Mouse (Mus musculus) embryonic facial prominence, embryonic 14.5 days (tissue): ENCODE measurements around the gene Maml3. TPM values are rescaled to one million over a fixed set of nuclear protein-coding genes. Genes with fewer than 3 reads are reported as not detected.
A peak's percentile ranks its signal among the peaks of the same experiment; 100 is the strongest.

Source experiments
- ATAC-seq: fragments of 200-750 bp; cut with Nextera tagmentation; 2 replicates; pipeline ENCODE4 v1.8.0; 2017; ENCODE audit warnings: low read depth, moderate number of reproducible peaks, moderate TSS enrichment
- DNase-seq: peaks from one replicate; pipeline ENCODE4 v3.0.0-alpha.2; 2015; ENCODE audit warnings: low spot score
- H3K27ac ChIP-seq: fragments of 300-500 bp; sonication (generic); replicated peaks from 2 replicates; pipeline ENCODE4 v1.5.1; 2014; ENCODE audit warnings: low read depth, mild to moderate bottlenecking, low read length, moderate library complexity
- H3K27me3 ChIP-seq: fragments of 300-500 bp; sonication (generic); replicated peaks from 2 replicates; pipeline ENCODE4 v1.6.1; 2014; ENCODE audit warnings: low read length; ENCODE audit not compliant: control insufficient read depth, insufficient read depth
- H3K36me3 ChIP-seq: fragments of 300-500 bp; sonication (generic); 2 replicates; pipeline ENCODE4 v1.6.1; 2014; ENCODE audit warnings: low read length, mixed read lengths; ENCODE audit not compliant: control insufficient read depth, insufficient read depth
- H3K4me1 ChIP-seq: fragments of 300-500 bp; sonication (generic); 2 replicates; pipeline ENCODE4 v1.6.1; 2014; ENCODE audit warnings: antibody characterized with exemption, low read length; ENCODE audit not compliant: control insufficient read depth, insufficient read depth
- H3K4me2 ChIP-seq: fragments of 300-500 bp; sonication (generic); 2 replicates; pipeline ENCODE4 v1.6.1; 2014; ENCODE audit warnings: low read depth, mild to moderate bottlenecking, low read length, moderate library complexity, mixed read lengths
- H3K4me3 ChIP-seq: fragments of 300-500 bp; sonication (generic); 2 replicates; pipeline ENCODE4 v1.5.1; 2014; ENCODE audit warnings: low read depth, mild to moderate bottlenecking, low read length
- H3K9ac ChIP-seq: fragments of 300-500 bp; sonication (generic); 2 replicates; pipeline ENCODE4 v1.6.1; 2014; ENCODE audit warnings: low read depth, mild to moderate bottlenecking, low read length, moderate library complexity, mixed read lengths
- H3K9me3 ChIP-seq: fragments of 300-500 bp; sonication (generic); 2 replicates; pipeline ENCODE4 v1.6.1; 2016; ENCODE audit warnings: low read length; ENCODE audit not compliant: control insufficient read depth
- WGBS: fragments of 180-500 bp; shearing (Covaris S2); extraction: QIAGEN DNeasy Blood & Tissue Kit; methylation state at CpG from one replicate; pipeline ENCODE4 v1.1.7; 2014; 5-methylcytosine and 5-hydroxymethylcytosine counted together
- polyA plus RNA-seq: library from polyadenylated mRNA; unstranded; fragments of >200 nt; fragmentation: Nextera tagmentation; extraction: Ambion mirVana; gene quantifications from 2 replicates; pipeline ENCODE4 v1.2.1, GENCODE M21; 2014

The Maml3 gene
- polyA plus RNA-seq, 1 experiment from 2014 or later, result 4.8 TPM

DNA sequence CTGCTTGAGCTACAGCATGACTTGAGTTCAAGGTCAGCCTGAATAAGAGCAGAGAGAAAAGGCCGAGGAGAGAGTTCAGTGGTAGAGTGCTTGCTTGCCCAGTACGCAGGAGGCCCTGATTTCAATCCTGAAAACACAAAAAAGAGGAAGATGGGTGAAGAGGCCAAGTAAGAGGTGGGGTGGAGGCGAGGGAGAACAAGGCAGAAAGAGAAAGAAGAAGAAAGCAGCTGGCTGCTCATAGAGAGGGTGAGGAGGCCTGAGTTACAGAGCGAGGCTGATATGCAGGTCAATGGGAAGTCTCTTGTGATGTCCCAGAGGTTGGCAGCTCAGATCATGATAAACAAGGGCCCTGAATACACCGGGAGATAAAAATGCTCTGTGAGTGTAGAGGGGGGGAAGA lies 165.8 kb downstream of the Maml3 start:
- Histone ChIP-seq H3K9ac (no peak overlapping the region), H3K27ac (no peak overlapping the region), H3K36me3 (no peaks in the 10 kb centered on the region), H3K27me3 (no peaks in the 10 kb centered on the region), H3K4me1 (no peaks in the 10 kb centered on the region), H3K4me2 (no peak overlapping the region), H3K4me3 (no peak overlapping the region), H3K9me3 (no peaks in the 10 kb centered on the region)
- no peak for DNase-seq
- ATAC-seq, result no peak
- WGBS, result 84% methylated on average over 5 of the region's 5 CpGs

DNA sequence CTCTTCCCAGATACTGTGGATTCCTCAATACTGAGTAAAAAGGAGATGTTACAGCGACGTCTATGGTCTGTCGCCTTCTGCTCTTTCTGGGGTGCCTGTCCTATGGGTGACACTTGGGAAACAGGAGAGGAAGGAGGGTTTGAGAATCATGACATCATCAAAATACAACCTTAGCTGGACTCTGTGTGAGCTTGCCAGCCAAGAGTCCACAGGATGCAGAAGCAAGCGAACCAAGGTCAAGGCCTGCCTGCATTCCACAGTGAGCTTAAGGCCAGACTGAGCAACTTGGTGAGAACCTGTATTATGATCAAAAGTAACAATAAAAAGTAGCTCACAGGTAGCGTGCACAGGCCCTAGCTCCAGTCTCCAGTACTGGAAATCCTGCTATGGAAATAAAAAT lies 167.7 kb downstream of the Maml3 start:
- Histone ChIP-seq H3K9me3 (no peaks in the 10 kb centered on the region), H3K27ac (no peak overlapping the region), H3K4me1 (no peaks in the 10 kb centered on the region), H3K27me3 (no peaks in the 10 kb centered on the region), H3K9ac (no peak overlapping the region), H3K4me2 (no peak overlapping the region), H3K36me3 (no peaks in the 10 kb centered on the region), H3K4me3 (no peak overlapping the region)
- WGBS, result 90% methylated on average over 5 of the region's 5 CpGs
- DNase-seq (no peak), ATAC-seq (no peak)

DNA sequence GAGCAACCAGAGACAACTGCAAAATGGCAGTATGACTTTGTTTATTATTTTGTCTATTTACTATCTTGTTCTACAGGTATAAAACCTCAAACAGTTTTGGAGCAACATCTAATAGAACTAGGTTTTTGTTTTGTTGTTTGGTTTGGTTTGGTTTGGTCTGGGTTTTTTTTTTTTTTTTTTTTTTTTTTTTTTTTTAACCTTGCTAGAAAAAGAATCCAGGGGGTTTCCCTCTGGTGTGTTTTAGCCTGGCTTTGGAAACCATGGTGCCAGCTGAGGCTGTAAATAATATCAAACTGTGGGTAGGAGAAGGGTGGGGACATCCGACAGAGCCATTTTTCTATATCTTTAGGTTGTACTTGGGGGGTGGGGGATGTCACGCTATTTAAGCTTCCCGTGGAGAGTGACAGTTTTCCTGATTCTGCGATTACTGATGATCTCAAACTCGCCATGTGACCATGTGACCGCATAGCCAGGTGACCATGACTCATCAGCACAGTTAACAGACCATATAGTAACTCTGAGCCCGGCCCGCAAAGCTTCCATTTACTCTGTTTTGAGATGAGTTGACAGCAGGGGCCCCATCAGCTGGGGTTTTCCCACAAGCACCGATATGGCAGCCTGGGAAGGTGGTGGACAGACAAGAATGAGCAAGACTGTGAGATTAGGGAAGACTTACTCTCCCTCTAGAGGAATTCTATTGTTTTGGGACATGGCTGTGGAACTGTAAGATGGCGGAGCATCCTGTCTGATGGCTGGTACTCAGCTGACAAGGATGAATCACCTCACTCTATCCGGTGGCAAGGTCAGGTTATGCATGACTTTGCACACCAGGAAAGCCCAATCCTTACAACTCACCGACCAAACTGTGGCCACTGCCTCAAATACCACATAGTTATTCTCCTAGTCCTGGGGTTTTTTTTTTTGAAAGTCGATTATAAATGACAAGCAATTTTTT lies 170.1 kb downstream of the Maml3 start:
- H3K4me2 ChIP-seq, result no peak overlapping the region
- no peak overlapping the region for H3K9ac ChIP-seq
- H3K4me3 ChIP-seq, result no peak overlapping the region
- no peaks in the 10 kb centered on the region for H3K4me1 ChIP-seq
- H3K9me3 ChIP-seq, result no peaks in the 10 kb centered on the region
- H3K36me3 ChIP-seq, result no peaks in the 10 kb centered on the region
- no peak for ATAC-seq
- DNase-seq, result no peak
- H3K27me3 ChIP-seq, result no peaks in the 10 kb centered on the region
- H3K27ac ChIP-seq, result no peak overlapping the region
- 89% methylated on average over 13 of the region's 13 CpGs for WGBS

DNA sequence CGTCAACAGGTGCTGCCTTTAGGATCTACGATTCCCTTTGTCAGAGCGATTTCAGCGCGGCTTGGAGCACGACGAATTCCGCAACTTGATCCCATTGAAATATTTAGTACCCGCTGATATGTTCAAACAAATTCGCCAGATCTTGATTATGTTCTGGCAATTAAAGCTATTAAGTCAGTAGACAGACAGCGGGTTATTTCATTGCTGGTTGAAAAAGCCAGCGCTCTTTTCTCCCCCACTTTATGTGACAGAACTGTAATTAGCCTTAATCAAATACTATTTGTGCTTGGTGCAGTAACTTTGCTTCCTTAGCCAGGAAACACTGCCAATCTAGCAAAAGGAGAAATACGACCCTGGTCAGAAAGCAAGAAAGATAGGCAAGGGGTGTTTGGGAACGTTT lies 176.7 kb downstream of the Maml3 start:
- 50% methylated on average over 14 of the region's 14 CpGs for WGBS
- no peaks in the 10 kb centered on the region for H3K27me3 ChIP-seq
- H3K9me3 ChIP-seq, result no peaks in the 10 kb centered on the region
- DNase-seq, result no peak
- H3K9ac ChIP-seq, result no peak overlapping the region
- H3K36me3 ChIP-seq, result no peaks in the 10 kb centered on the region
- peak overlapping the region; percentile 32 for H3K4me2 ChIP-seq
- no peak overlapping the region for H3K27ac ChIP-seq
- no peak overlapping the region for H3K4me3 ChIP-seq
- ATAC-seq, result no peak
- H3K4me1 ChIP-seq, result peaks cover 4% of the 10 kb centered on the region; the same call in 1 of the 2 replicates

DNA sequence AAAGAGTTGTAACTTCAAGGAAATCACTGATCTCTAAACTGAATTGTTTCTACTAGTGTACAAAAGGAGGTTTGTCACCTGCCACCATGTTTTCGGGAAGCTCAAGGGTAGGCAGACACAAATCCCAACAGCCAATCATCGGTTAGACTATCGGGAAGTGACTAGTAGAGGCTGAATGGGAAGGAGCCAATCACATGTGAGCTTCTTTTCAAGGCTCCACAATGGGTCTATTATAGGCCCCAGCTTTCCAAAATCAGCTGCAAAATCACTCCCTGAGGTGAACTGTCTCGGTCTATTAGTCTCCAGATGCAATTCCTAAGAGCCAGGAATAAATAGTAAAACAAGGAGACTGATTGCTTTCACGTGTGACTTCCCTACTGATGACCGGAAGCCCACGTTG lies 177.3 kb downstream of the Maml3 start:
- Histone ChIP-seq H3K4me1 (peaks cover 4% of the 10 kb centered on the region; the same call in 1 of the 2 replicates), H3K9ac (0 out of 2 replicates have a peak overlapping the region, but pooled peaks have one; percentile 8), H3K4me3 (no peak overlapping the region), H3K27me3 (no peaks in the 10 kb centered on the region), H3K9me3 (no peaks in the 10 kb centered on the region), H3K36me3 (no peaks in the 10 kb centered on the region), H3K4me2 (peak overlapping the region; percentile 32), H3K27ac (no peak overlapping the region)
- ATAC-seq (no peak), DNase-seq (no peak)
- WGBS, result 44% methylated on average over 7 of the region's 7 CpGs

DNA sequence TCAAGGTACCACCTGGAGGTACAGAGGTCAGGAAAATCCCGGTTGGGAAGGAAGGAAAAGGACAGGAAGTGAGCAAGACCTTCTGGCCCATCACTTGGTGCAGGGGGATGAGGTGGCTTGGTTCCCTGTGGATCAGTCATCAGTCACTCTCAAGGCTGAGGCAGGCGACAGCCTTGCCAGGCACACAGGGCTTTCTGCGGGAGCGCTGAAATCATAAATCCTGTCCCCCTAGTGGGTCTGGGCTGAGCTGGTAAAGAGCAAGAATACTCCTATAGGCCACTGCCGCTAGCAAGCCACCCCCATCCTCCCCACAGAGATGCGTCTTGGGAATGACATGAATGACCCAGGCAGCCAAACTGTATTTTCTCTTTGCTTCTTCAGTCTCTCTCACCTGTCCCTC lies 177.8 kb downstream of the Maml3 start:
- no peaks in the 10 kb centered on the region for H3K36me3 ChIP-seq
- H3K4me2 ChIP-seq, result no peak overlapping the region
- peaks cover 4% of the 10 kb centered on the region; the same call in 1 of the 2 replicates for H3K4me1 ChIP-seq
- H3K27me3 ChIP-seq, result no peaks in the 10 kb centered on the region
- DNase-seq, result no peak
- 57% methylated on average over 6 of the region's 6 CpGs for WGBS
- no peak overlapping the region for H3K9ac ChIP-seq
- no peaks in the 10 kb centered on the region for H3K9me3 ChIP-seq
- ATAC-seq, result no peak
- H3K27ac ChIP-seq, result peak overlapping the region; percentile 42; the same call in 1 of the 2 replicates
- no peak overlapping the region for H3K4me3 ChIP-seq

DNA sequence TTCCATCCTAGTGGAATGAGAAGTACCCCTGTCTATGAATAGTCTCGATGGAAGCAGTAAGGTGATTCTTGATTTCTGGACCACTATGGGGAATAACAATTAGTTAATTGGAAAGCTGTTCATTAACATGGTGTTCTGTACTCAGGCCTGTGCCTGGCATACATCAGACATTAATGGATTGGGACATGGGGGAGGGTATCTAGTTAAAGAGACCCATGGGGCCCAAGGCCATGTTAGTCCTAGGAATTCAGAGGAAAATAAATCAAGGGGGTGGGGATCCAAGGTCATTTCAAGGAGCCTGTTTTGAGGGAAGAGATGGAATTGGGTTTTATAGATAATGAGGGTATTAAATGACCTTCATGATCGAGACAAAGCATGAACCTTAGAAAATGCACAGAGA lies 179.1 kb downstream of the Maml3 start:
- 62% methylated on average over 2 of the region's 2 CpGs for WGBS
- no peaks in the 10 kb centered on the region for H3K9me3 ChIP-seq
- H3K36me3 ChIP-seq, result no peaks in the 10 kb centered on the region
- no peak overlapping the region for H3K4me3 ChIP-seq
- no peak for ATAC-seq
- no peak overlapping the region for H3K27ac ChIP-seq
- H3K4me1 ChIP-seq, result peaks cover 4% of the 10 kb centered on the region; the same call in 1 of the 2 replicates
- H3K27me3 ChIP-seq, result no peaks in the 10 kb centered on the region
- DNase-seq, result no peak
- no peak overlapping the region for H3K9ac ChIP-seq
- no peak overlapping the region for H3K4me2 ChIP-seq

DNA sequence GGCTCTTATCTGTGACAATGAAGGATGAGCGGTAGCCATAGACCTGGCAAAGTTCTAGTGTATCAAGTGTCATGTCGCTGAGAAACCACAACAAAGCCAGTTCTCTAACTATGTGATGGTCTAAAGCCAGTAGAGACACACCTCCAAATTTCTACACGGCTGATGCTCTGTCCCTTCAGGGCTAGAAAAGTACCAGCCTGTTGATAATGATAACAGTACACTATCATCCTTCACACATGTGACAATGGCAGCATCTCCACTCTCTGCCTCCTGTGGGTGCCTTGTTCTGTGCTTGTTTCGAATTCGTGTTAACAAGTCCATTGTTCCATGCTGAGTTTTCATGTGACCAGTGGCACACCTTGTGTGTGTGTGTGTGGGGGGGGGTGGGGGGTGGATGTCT lies 180.2 kb downstream of the Maml3 start:
- Histone ChIP-seq H3K4me3 (no peak overlapping the region), H3K9me3 (0 out of 2 replicates have a peak, but pooled peaks cover 8% of the 10 kb centered on the region), H3K27me3 (no peaks in the 10 kb centered on the region), H3K27ac (no peak overlapping the region), H3K36me3 (no peaks in the 10 kb centered on the region), H3K9ac (no peak overlapping the region), H3K4me2 (no peak overlapping the region), H3K4me1 (peaks cover 4% of the 10 kb centered on the region; the same call in 1 of the 2 replicates)
- DNase-seq (no peak), ATAC-seq (no peak)
- 61% methylated on average over 5 of the region's 5 CpGs for WGBS
